Mouse (Mus musculus): ENCODE data around the gene Camta1.

- TF ChIP-seq CTCF (IDR thresholded peaks at IDR 0.05; ENCODE audit: low read depth), result no peak
- no peak for TF ChIP-seq EP300 (optimal IDR thresholded peaks at IDR 0.05)
These were observed 485.4 kb downstream of the Camta1 start for GRCm38 (mm10) chr4:151376234-151376633.

Measured in stomach, postnatal 0 days (tissue).